Mouse (Mus musculus) olfactory bulb, adult 2 months (tissue): ENCODE results near the gene Gm17727.

Experiments used
- CTCF ChIP-seq: fragments of 200-500 bp; IDR thresholded peaks from 2 replicates; pipeline ENCODE4 v1.5.1; 2012; ENCODE audit warnings: low read depth, mild to moderate bottlenecking, low read length, moderate library complexity; ENCODE audit not compliant: insufficient read depth
- POLR2A ChIP-seq: fragments of 200-500 bp; IDR thresholded peaks from 2 replicates; pipeline ENCODE4 v1.6.1; 2012; ENCODE audit warnings: mild to moderate bottlenecking, low read depth, low read length, moderate library complexity; ENCODE audit not compliant: insufficient read depth

- TF ChIP-seq POLR2A (no peak), CTCF (no peak)
Observed at GRCm38 (mm10) chr9:35740749-35741148, 37.2 kb downstream of the Gm17727 start, which contains the start of gene Gm17677.
